Mouse (Mus musculus) embryonic facial prominence, embryonic 15.5 days (tissue): ENCODE measurements around the gene Ctrc. TPM values are rescaled to one million over a fixed set of nuclear protein-coding genes. Genes with fewer than 3 reads are reported as not detected.

Experiments
- polyA plus RNA-seq: library from polyadenylated mRNA; unstranded; fragments of >200 nt; fragmentation: Nextera tagmentation; extraction: Ambion mirVana; gene quantifications from 2 replicates; pipeline ENCODE4 v1.2.1, GENCODE M21; 2015

The Ctrc gene
- polyA plus RNA-seq, 1 experiment from 2014 or later: not detected

Other genes with a start within 250 kb of the Ctrc start
- 30.8 and 32.3 TPM in 2 replicates for gene Fblim1, start 240.3 kb downstream of the Ctrc start, polyA plus RNA-seq
- gene Tmem82, start 227.7 kb downstream of the Ctrc start, polyA plus RNA-seq: 0.48 and 0.62 TPM in 2 replicates
- 0.05 TPM in 1 of 2 replicates, not detected in the other for gene Slc25a34, start 222.5 kb downstream of the Ctrc start, polyA plus RNA-seq
- 7.1 and 8.3 TPM in 2 replicates for gene Plekhm2, start 181.5 kb downstream of the Ctrc start, polyA plus RNA-seq
- gene Rsc1a1, start 160.8 kb downstream of the Ctrc start, polyA plus RNA-seq: 0.28 TPM in 1 of 2 replicates, not detected in the other
- 25.2 and 26.7 TPM in 2 replicates for gene Ddi2, start 122.9 kb downstream of the Ctrc start, polyA plus RNA-seq
- gene Agmat, start 99.7 kb downstream of the Ctrc start, polyA plus RNA-seq: 0.32 and 0.33 TPM in 2 replicates
- 4.8 and 5.0 TPM in 2 replicates for gene Dnajc16, start 55.4 kb downstream of the Ctrc start, polyA plus RNA-seq
- gene Casp9, start 52.7 kb downstream of the Ctrc start, polyA plus RNA-seq: 14.4 and 16.9 TPM in 2 replicates
- gene Cela2a, start 20.2 kb downstream of the Ctrc start, polyA plus RNA-seq: not detected in 2 replicates
- gene Efhd2, start 28.6 kb upstream of the Ctrc start, polyA plus RNA-seq: 81.7 and 83.2 TPM in 2 replicates
- 7.8 and 9.0 TPM in 2 replicates for gene Fhad1, start 168.7 kb upstream of the Ctrc start, polyA plus RNA-seq
- 18.3 and 20.2 TPM in 2 replicates for gene Tmem51, start 237.9 kb upstream of the Ctrc start, polyA plus RNA-seq